Mouse (Mus musculus) olfactory bulb, adult 2 months (tissue): ENCODE results near the gene Nsun2. TPM values are rescaled to one million over a fixed set of nuclear protein-coding genes. Genes with fewer than 3 reads are reported as not detected.

Experiments used
- H3K27ac ChIP-seq: fragments of 200-500 bp; 2 replicates; pipeline ENCODE4 v1.5.1; 2012; ENCODE audit warnings: low read depth, low read length; ENCODE audit not compliant: insufficient read depth
- H3K4me1 ChIP-seq: fragments of 200-500 bp; 2 replicates; pipeline ENCODE4 v1.6.1; 2012; ENCODE audit warnings: low read length; ENCODE audit not compliant: control insufficient read depth, insufficient read depth
- H3K4me3 ChIP-seq: fragments of 200-500 bp; 2 replicates; pipeline ENCODE4 v1.5.1; 2012; ENCODE audit warnings: mild to moderate bottlenecking, low read depth, low read length, moderate library complexity; ENCODE audit not compliant: insufficient read depth
- CTCF ChIP-seq: fragments of 200-500 bp; IDR thresholded peaks from 2 replicates; pipeline ENCODE4 v1.5.1; 2012; ENCODE audit warnings: low read depth, mild to moderate bottlenecking, low read length, moderate library complexity; ENCODE audit not compliant: insufficient read depth
- POLR2A ChIP-seq: fragments of 200-500 bp; IDR thresholded peaks from 2 replicates; pipeline ENCODE4 v1.6.1; 2012; ENCODE audit warnings: mild to moderate bottlenecking, low read depth, low read length, moderate library complexity; ENCODE audit not compliant: insufficient read depth
- WGBS: fragments of 180-500 bp; shearing (Covaris S2); methylation state at CpG from one replicate; pipeline ENCODE4 v1.1.7; 2018; 5-methylcytosine and 5-hydroxymethylcytosine counted together
- polyA plus RNA-seq: library from polyadenylated mRNA; stranded (reverse); fragments of >200 nt; gene quantifications from 2 replicates; pipeline ENCODE4 v1.2.4, GENCODE M21; 2012; ENCODE audit warnings: low replicate concordance; ENCODE audit not compliant: missing spikeins, insufficient read depth, insufficient read length

Gene Nsun2
- polyA plus RNA-seq, 1 experiment: not detected

GRCm38 (mm10) chr13:69640541-69640940 is 107.0 kb downstream of the Nsun2 start:
- WGBS: 80% methylated on average over 4 of the region's 4 CpGs
- Histone ChIP-seq H3K4me3 (no peak overlapping the region), H3K4me1 (no peaks in the 10 kb centered on the region), H3K27ac (no peak overlapping the region)
- TF ChIP-seq POLR2A (no peak), CTCF (no peak)

GRCm38 (mm10) chr13:69641017-69641416 is 107.5 kb downstream of the Nsun2 start:
- no peak overlapping the region for H3K27ac ChIP-seq
- no peak overlapping the region for H3K4me3 ChIP-seq
- 95% methylated on average over 3 of the region's 3 CpGs for WGBS
- TF ChIP-seq POLR2A: no peak
- TF ChIP-seq CTCF: no peak
- H3K4me1 ChIP-seq: no peaks in the 10 kb centered on the region

- H3K4me3 ChIP-seq: no peak overlapping the region
- no peak overlapping the region for H3K27ac ChIP-seq
- TF ChIP-seq CTCF: no peak
- TF ChIP-seq POLR2A: no peak
- 83% methylated on average over 5 of the region's 5 CpGs for WGBS
- H3K4me1 ChIP-seq: no peaks in the 10 kb centered on the region
These were observed 109.2 kb downstream of the Nsun2 start for GRCm38 (mm10) chr13:69642656-69643216.

- TF ChIP-seq CTCF: no peak
- TF ChIP-seq POLR2A: no peak
- Histone ChIP-seq H3K4me1 (no peaks in the 10 kb centered on the region), H3K27ac (no peak overlapping the region), H3K4me3 (no peak overlapping the region)
- WGBS: 90% methylated on average over 2 of the region's 2 CpGs
These were observed 110.4 kb downstream of the Nsun2 start for GRCm38 (mm10) chr13:69643937-69644336.

GRCm38 (mm10) chr13:69644427-69645166 is 111.1 kb downstream of the Nsun2 start:
- TF ChIP-seq CTCF: no peak
- TF ChIP-seq POLR2A: no peak
- Histone ChIP-seq H3K27ac (no peak overlapping the region), H3K4me1 (no peaks in the 10 kb centered on the region), H3K4me3 (no peak overlapping the region)
- WGBS: 81% methylated on average over 13 of the region's 13 CpGs

- H3K4me1 ChIP-seq: no peaks in the 10 kb centered on the region
- H3K4me3 ChIP-seq: no peak overlapping the region
- TF ChIP-seq CTCF (no peak), POLR2A (no peak)
- H3K27ac ChIP-seq: no peak overlapping the region
- WGBS: 53% methylated on average over 13 of the region's 13 CpGs
These were observed 112.3 kb downstream of the Nsun2 start for GRCm38 (mm10) chr13:69645694-69646423.

- Histone ChIP-seq H3K27ac (no peak overlapping the region), H3K4me3 (no peak overlapping the region), H3K4me1 (no peaks in the 10 kb centered on the region)
- 83% methylated on average over 9 of the region's 9 CpGs for WGBS
- TF ChIP-seq CTCF (no peak), POLR2A (no peak)
These were observed 112.9 kb downstream of the Nsun2 start for GRCm38 (mm10) chr13:69646481-69646880.

GRCm38 (mm10) chr13:69654508-69654907 is 121.0 kb downstream of the Nsun2 start:
- no peak for TF ChIP-seq POLR2A
- TF ChIP-seq CTCF: no peak
- Histone ChIP-seq H3K27ac (no peak overlapping the region), H3K4me3 (no peak overlapping the region), H3K4me1 (no peaks in the 10 kb centered on the region)
- WGBS: 76% methylated on average over 3 of the region's 3 CpGs

- no peak overlapping the region for H3K4me3 ChIP-seq
- WGBS: 90% methylated on average over 5 of the region's 5 CpGs
These were observed 138.6 kb downstream of the Nsun2 start for GRCm38 (mm10) chr13:69672121-69672520.

More at GRCm38 (mm10) chr13:69672121-69672520, 138.6 kb downstream of the Nsun2 start:
- TF ChIP-seq POLR2A (no peak), CTCF (no peak)
- Histone ChIP-seq H3K4me1 (no peaks in the 10 kb centered on the region), H3K27ac (no peak overlapping the region)
